Mouse (Mus musculus): ENCODE data around the gene Mfsd12. TPM values are rescaled to one million over a fixed set of nuclear protein-coding genes. Genes with fewer than 3 reads are reported as not detected.

Mfsd12 gene
- polyA plus RNA-seq, 1 experiment, result 21.7 TPM

DNA sequence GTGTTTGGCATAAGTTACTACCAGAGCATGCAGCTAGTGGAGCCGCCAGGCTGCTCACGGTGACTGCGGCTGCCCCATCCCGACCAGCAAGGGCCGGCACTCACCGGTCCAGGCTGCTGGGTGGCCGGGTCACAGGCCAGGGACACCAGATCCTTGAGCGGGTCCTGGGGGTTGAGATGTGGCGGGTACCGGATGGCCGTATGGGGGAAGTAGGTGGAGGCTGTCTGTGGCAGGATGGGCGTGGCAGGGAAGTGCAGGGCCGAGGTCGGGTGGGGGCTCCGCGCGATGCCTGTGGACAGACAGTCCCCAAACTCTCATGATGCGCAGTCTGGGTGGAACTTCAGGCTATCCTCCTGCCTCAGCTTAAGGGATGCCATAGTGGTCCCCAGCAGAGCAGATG is 47.4 kb downstream of the Mfsd12 start:
- no peaks in the 10 kb centered on the region for H3K27me3 ChIP-seq (ENCODE audit: control insufficient read depth, insufficient read depth, insufficient read length)
- peaks cover 6% of the 10 kb centered on the region for H3K79me2 ChIP-seq (ENCODE audit: control insufficient read depth, insufficient read depth)
- no peak overlapping the region for H3ac ChIP-seq (ENCODE audit: control insufficient read depth, insufficient read length)
- TF ChIP-seq MAX (IDR thresholded peaks at IDR 0.05; ENCODE audit: low read depth) (no peak), POLR2AphosphoS2 (IDR thresholded peaks at IDR 0.05; ENCODE audit: insufficient read length, low read depth) (no peak), POLR2A (IDR thresholded peaks at IDR 0.05; ENCODE audit: insufficient read length, low read depth) (no peak), CEBPB (IDR thresholded peaks at IDR 0.05; ENCODE audit: insufficient read depth, poor library complexity, severe bottlenecking) (no peak), E2F4 (IDR thresholded peaks at IDR 0.05; ENCODE audit: insufficient read depth) (no peak), MYOG (IDR thresholded peaks at IDR 0.05; ENCODE audit: control insufficient read depth in 1 of 3, insufficient read depth in 1 of 3, insufficient read length in 2 of 3, low read depth in 2 of 3) (no peak), REST (IDR thresholded peaks at IDR 0.05; ENCODE audit: insufficient read depth, insufficient read length) (no peak), TCF3 (IDR thresholded peaks at IDR 0.05; ENCODE audit: insufficient read length, low read depth) (no peak), USF1 (IDR thresholded peaks at IDR 0.05; ENCODE audit: low read depth) (no peak), MYOD1 (IDR thresholded peaks at IDR 0.05; ENCODE audit: control insufficient read depth in 1 of 3, insufficient read length in 2 of 3, low read depth in 2 of 3) (no peak), SRF (IDR thresholded peaks at IDR 0.05; ENCODE audit: control insufficient read depth, insufficient read length, low read depth) (no peak), TCF12 (IDR thresholded peaks at IDR 0.05; ENCODE audit: insufficient read depth, poor library complexity, severe bottlenecking) (no peak)
- no peak overlapping the region for H3K4me3 ChIP-seq
- no peak overlapping the region for H3K4me2 ChIP-seq (ENCODE audit: low read depth)
- H3K36me3 ChIP-seq (ENCODE audit: control insufficient read depth, insufficient read depth), result peaks cover 38% of the 10 kb centered on the region

DNA sequence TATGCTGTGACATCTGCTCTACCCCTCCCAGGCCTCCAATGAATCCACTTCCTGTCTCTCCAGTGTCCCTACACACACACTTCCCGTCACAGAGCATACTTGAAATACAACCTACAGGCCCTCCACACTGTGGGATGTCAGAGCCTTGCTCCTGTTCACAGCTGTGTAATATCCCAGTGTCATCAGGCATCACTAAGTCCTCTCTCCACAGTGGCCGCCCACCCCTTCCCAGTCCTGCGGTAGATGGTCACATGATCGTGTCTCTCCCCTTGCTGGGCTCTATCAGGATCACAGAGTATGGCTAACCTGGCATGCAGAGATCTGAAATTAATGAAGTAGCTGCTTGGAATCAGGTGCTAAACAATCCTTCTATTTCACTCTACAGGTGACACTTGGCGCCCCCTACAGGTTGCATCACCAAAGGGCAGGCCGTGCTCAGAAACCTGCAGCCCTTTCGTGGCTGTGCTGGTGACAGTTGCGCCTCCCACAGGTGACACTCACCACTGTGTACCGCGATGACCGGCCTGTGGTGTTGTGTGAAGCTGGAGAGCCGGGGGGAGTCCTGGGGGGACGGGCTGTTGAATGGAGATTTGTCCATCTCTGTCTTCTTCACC is 48.4 kb downstream of the Mfsd12 start:
- Histone ChIP-seq H3K4me3 (no peak overlapping the region), H3K36me3 (ENCODE audit: control insufficient read depth, insufficient read depth) (peaks cover 37% of the 10 kb centered on the region), H3ac (ENCODE audit: control insufficient read depth, insufficient read length) (no peak overlapping the region), H3K27me3 (ENCODE audit: control insufficient read depth, insufficient read depth, insufficient read length) (no peaks in the 10 kb centered on the region), H3K79me2 (ENCODE audit: control insufficient read depth, insufficient read depth) (peaks cover 12% of the 10 kb centered on the region), H3K4me2 (ENCODE audit: low read depth) (no peak overlapping the region)
- TF ChIP-seq CEBPB (IDR thresholded peaks at IDR 0.05; ENCODE audit: insufficient read depth, poor library complexity, severe bottlenecking) (no peak), SRF (IDR thresholded peaks at IDR 0.05; ENCODE audit: control insufficient read depth, insufficient read length, low read depth) (no peak), POLR2A (IDR thresholded peaks at IDR 0.05; ENCODE audit: insufficient read length, low read depth) (no peak), MAX (IDR thresholded peaks at IDR 0.05; ENCODE audit: low read depth) (no peak), TCF3 (IDR thresholded peaks at IDR 0.05; ENCODE audit: insufficient read length, low read depth) (no peak), USF1 (IDR thresholded peaks at IDR 0.05; ENCODE audit: low read depth) (no peak), E2F4 (IDR thresholded peaks at IDR 0.05; ENCODE audit: insufficient read depth) (no peak), POLR2AphosphoS2 (IDR thresholded peaks at IDR 0.05; ENCODE audit: insufficient read length, low read depth) (no peak), TCF12 (IDR thresholded peaks at IDR 0.05; ENCODE audit: insufficient read depth, poor library complexity, severe bottlenecking) (no peak), REST (IDR thresholded peaks at IDR 0.05; ENCODE audit: insufficient read depth, insufficient read length) (no peak), MYOD1 (IDR thresholded peaks at IDR 0.05; ENCODE audit: control insufficient read depth in 1 of 3, insufficient read length in 2 of 3, low read depth in 2 of 3) (no peak), MYOG (IDR thresholded peaks at IDR 0.05; ENCODE audit: control insufficient read depth in 1 of 3, insufficient read depth in 1 of 3, insufficient read length in 2 of 3, low read depth in 2 of 3) (no peak)

DNA sequence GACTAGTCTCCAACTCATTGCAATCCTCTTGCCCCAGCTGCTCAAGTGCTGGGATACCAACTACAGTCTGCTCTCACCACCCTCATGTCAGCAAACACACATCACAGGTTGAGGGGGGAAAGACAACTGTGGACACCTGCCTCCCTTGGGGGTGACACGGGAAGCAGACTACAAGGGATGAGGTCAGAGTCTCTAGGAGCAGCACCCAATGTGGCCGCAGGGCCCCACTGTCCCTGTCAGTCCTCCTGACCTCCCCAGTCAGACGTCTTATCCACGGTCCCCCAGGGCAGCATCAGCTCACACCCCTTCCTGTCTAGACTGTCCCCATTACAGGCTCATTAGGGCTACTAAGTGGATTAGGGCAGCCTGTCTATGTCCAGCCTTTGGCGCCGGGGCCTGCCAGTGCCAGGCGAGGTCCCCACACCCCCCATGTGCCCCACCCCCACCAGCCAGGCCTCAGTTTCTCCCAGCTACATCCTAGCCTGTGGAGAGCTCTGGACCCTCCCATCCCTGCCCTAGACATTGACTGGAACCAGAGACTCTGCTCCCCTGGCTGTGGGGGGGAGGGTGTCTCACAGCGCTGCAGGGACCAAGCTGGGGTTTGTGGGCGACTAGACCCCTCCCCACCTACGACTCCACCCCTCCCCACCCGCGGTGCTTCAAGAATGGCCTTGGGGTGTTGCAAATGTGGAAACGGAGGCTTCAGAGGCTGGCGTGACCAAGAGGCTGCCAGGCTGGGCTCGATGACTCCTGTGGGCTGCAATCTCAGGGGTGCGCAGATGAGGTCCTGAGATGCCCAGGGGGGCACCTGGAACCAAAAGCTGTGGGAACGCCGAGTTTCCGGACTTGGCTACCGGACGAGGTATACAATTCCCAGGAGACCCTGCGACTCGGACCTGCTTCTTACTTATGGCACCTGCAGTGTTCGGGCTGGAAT is 49.5 kb downstream of the Mfsd12 start:
- Histone ChIP-seq H3K27me3 (ENCODE audit: control insufficient read depth, insufficient read depth, insufficient read length) (no peaks in the 10 kb centered on the region), H3K4me3 (no peak overlapping the region), H3ac (ENCODE audit: control insufficient read depth, insufficient read length) (no peak overlapping the region), H3K36me3 (ENCODE audit: control insufficient read depth, insufficient read depth) (peaks cover 27% of the 10 kb centered on the region), H3K4me2 (ENCODE audit: low read depth) (peak overlapping the region; percentile 57), H3K79me2 (ENCODE audit: control insufficient read depth, insufficient read depth) (peaks cover 13% of the 10 kb centered on the region)
- TF ChIP-seq E2F4 (IDR thresholded peaks at IDR 0.05; ENCODE audit: insufficient read depth) (no peak), MAX (IDR thresholded peaks at IDR 0.05; ENCODE audit: low read depth) (no peak), MYOG (IDR thresholded peaks at IDR 0.05; ENCODE audit: control insufficient read depth in 1 of 3, insufficient read depth in 1 of 3, insufficient read length in 2 of 3, low read depth in 2 of 3) (peak in 1 of 3 experiments; percentile 42), MYOD1 (IDR thresholded peaks at IDR 0.05; ENCODE audit: control insufficient read depth in 1 of 3, insufficient read length in 2 of 3, low read depth in 2 of 3) (peak in 1 of 3 experiments; percentile 51), TCF3 (IDR thresholded peaks at IDR 0.05; ENCODE audit: insufficient read length, low read depth) (no peak)

DNA sequence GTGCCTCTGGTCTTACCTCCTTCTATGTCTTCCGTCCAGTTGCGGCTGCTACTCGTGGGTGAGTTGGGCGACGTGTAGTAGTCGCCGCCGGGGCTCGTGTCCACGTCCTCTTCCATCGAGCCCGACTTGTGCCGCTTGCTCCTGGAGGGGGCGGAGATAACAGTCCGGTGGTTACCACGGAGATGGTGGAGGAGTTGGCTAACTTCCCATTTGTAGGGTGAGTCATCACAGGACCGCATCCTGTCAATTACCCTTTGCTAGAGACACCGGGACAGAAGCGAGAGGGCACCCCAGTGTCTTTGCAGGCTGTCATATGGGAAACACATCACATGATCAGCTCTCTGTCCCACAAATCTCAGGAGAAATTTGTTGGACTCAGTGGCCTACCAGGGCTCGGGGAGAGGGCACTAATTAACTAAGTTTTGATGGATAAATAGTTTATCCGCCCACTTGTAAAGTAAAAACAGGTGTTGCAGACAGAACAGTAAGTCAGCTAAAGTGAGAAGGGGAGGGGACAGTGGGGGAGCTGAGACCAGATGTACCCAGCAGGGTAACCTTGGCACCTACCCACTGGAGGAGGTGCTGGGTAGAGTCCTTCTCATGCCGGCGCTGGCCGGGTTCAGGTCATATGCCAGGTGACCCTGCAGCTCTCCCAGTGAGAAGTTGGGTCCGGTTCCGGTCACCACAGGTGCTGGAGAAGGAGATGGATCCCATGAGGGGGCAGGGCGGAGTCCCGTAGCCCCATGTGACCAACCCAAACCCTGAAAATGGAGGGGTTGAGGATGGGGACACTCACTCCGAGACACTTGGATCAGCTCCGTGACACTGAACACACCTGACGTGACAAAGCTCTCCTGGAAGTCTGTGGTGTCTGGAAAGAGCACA is 50.5 kb downstream of the Mfsd12 start:
- H3ac ChIP-seq (ENCODE audit: control insufficient read depth, insufficient read length), result no peak overlapping the region
- H3K4me3 ChIP-seq, result no peak overlapping the region
- peak; percentile 87 for TF ChIP-seq USF1 (IDR thresholded peaks at IDR 0.05; ENCODE audit: low read depth)
- TF ChIP-seq POLR2AphosphoS2 (IDR thresholded peaks at IDR 0.05; ENCODE audit: insufficient read length, low read depth), result no peak
- peaks cover 27% of the 10 kb centered on the region for H3K36me3 ChIP-seq (ENCODE audit: control insufficient read depth, insufficient read depth)
- peak overlapping the region; percentile 57 for H3K4me2 ChIP-seq (ENCODE audit: low read depth)
- H3K27me3 ChIP-seq (ENCODE audit: control insufficient read depth, insufficient read depth, insufficient read length), result no peaks in the 10 kb centered on the region
- peaks cover 13% of the 10 kb centered on the region for H3K79me2 ChIP-seq (ENCODE audit: control insufficient read depth, insufficient read depth)
